Mouse (Mus musculus): Measurements from ENCODE around the gene Mrps33. TPM values are rescaled to one million over a fixed set of nuclear protein-coding genes. Genes with fewer than 3 reads are reported as not detected.

Mrps33 gene
- 191 and 195 TPM in 2 replicates for polyA plus RNA-seq (2014; fragmentation: Nextera tagmentation; extraction: Ambion mirVana)

- H3K27me3 ChIP-seq (replicated peaks; ENCODE audit: control insufficient read depth, insufficient read depth, low read length): no peaks in the 10 kb centered on the region
- H3K4me3 ChIP-seq (ENCODE audit: low read depth, low read length): peak within 1 kb of the TSS; percentile 79
- no peak within 1 kb of the TSS for H3K27ac ChIP-seq (ENCODE audit: low read depth)
- H3K36me3 ChIP-seq (ENCODE audit: control insufficient read depth, insufficient read depth, low read length): no peaks in the 10 kb centered on the region
- H3K9me3 ChIP-seq (ENCODE audit: control insufficient read depth, low read length): no peaks in the 10 kb centered on the region
- H3K4me1 ChIP-seq (replicated peaks; ENCODE audit: control insufficient read depth, insufficient read depth, low read length): peaks cover 4% of the 10 kb centered on the region
- WGBS: under 1% methylated on average over 39 of the region's 40 CpGs
- H3K9ac ChIP-seq (ENCODE audit: low read length): peak within 1 kb of the TSS; percentile 50
- ATAC-seq (replicated peaks; ENCODE audit: low FRiP score, low TSS enrichment, low read depth) (peak; percentile 99), DNase-seq (ENCODE audit: low spot score) (peak; percentile 99)
- peak within 1 kb of the TSS; percentile 68 for H3K4me2 ChIP-seq (ENCODE audit: low read length)
Observed at GRCm38 (mm10) chr6:39810612-39811116, at the start of gene Mrps33. Gene Mrps33 (minus strand): TSS chr6:39810988.

DNA sequence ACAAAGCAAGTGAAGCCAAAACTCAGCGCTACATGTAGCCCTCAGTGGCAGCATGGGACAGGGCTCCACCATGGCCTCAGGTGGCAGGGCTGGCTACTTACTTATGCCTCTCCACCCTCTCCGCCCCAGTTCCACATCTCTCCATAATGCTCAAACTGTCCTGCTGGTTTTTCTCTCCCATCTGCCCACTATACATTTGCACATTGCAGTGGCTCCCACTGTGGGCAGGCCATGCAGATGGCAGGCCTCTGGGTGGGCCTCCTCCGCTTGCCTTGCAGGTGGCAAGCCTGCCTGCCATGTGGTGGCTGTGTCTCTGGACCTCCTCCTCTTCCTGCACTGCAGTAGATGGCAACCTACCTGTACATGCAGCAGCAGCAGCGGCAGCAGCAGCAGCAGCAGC is 38.9 kb upstream of the Mrps33 start:
- Histone ChIP-seq H3K27me3 (replicated peaks; ENCODE audit: control insufficient read depth, insufficient read depth, low read length) (no peaks in the 10 kb centered on the region), H3K36me3 (ENCODE audit: control insufficient read depth, insufficient read depth, low read length) (no peaks in the 10 kb centered on the region), H3K4me1 (replicated peaks; ENCODE audit: control insufficient read depth, insufficient read depth, low read length) (no peaks in the 10 kb centered on the region), H3K9ac (ENCODE audit: low read length) (no peak overlapping the region), H3K4me2 (ENCODE audit: low read length) (no peak overlapping the region), H3K9me3 (ENCODE audit: control insufficient read depth, low read length) (no peaks in the 10 kb centered on the region), H3K27ac (ENCODE audit: low read depth) (no peak overlapping the region), H3K4me3 (ENCODE audit: low read depth, low read length) (no peak overlapping the region)
- 90% methylated on average over 4 of the region's 4 CpGs for WGBS
- DNase-seq (ENCODE audit: low spot score) (no peak), ATAC-seq (replicated peaks; ENCODE audit: low FRiP score, low TSS enrichment, low read depth) (no peak)

GRCm38 (mm10) chr6:39848766-39849165 is 38.0 kb upstream of the Mrps33 start:
- no peak for ATAC-seq (replicated peaks; ENCODE audit: low FRiP score, low TSS enrichment, low read depth)
- Histone ChIP-seq H3K36me3 (ENCODE audit: control insufficient read depth, insufficient read depth, low read length) (no peaks in the 10 kb centered on the region), H3K27ac (ENCODE audit: low read depth) (no peak overlapping the region), H3K4me2 (ENCODE audit: low read length) (no peak overlapping the region), H3K4me3 (ENCODE audit: low read depth, low read length) (no peak overlapping the region), H3K9me3 (ENCODE audit: control insufficient read depth, low read length) (no peaks in the 10 kb centered on the region), H3K4me1 (replicated peaks; ENCODE audit: control insufficient read depth, insufficient read depth, low read length) (no peaks in the 10 kb centered on the region), H3K27me3 (replicated peaks; ENCODE audit: control insufficient read depth, insufficient read depth, low read length) (no peaks in the 10 kb centered on the region), H3K9ac (ENCODE audit: low read length) (no peak overlapping the region)
- 43% methylated on average over 7 of the region's 7 CpGs for WGBS
- DNase-seq (ENCODE audit: low spot score): no peak

- no peak for ATAC-seq (replicated peaks; ENCODE audit: low FRiP score, low TSS enrichment, low read depth)
- Histone ChIP-seq H3K4me2 (ENCODE audit: low read length) (no peak overlapping the region), H3K36me3 (ENCODE audit: control insufficient read depth, insufficient read depth, low read length) (no peaks in the 10 kb centered on the region), H3K9me3 (ENCODE audit: control insufficient read depth, low read length) (no peaks in the 10 kb centered on the region), H3K9ac (ENCODE audit: low read length) (no peak overlapping the region), H3K27me3 (replicated peaks; ENCODE audit: control insufficient read depth, insufficient read depth, low read length) (no peaks in the 10 kb centered on the region), H3K4me1 (replicated peaks; ENCODE audit: control insufficient read depth, insufficient read depth, low read length) (no peaks in the 10 kb centered on the region), H3K27ac (ENCODE audit: low read depth) (no peak overlapping the region), H3K4me3 (ENCODE audit: low read depth, low read length) (no peak overlapping the region)
- no peak for DNase-seq (ENCODE audit: low spot score)
- 79% methylated on average over 2 of the region's 2 CpGs for WGBS
Observed at GRCm38 (mm10) chr6:39847538-39847937, 36.8 kb upstream of the Mrps33 start.

DNA sequence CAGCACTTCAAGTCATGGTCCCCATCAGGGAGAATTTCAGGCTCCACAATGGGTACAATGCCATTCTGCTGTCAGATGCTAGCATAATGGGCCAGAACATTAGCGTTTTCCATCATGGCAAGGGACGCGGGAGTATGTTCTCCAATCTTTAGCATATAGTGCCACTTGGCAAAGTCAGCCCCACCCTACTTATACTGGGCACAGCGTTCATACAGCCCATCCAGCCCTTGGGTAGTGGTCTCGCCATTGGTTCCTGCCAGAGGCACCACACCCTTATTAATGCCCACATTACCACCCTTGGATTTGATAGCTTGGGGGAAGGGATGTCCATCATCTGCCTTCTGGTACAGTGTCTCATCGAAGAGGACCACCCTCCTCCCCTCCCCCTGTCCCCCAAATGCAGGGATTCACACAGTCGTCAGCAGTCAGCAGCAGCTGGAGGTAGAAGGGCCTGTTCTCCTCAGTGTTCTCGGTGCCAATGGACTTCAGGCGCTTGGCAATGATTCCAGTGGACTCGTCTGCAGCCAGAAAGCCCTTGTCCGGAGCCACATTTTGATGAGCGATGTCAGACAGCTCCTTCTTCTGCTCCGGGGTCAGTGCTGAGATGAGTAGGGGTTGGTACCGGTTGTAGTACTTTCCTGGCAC is 33.0 kb upstream of the Mrps33 start:
- 91% methylated on average over 14 of the region's 14 CpGs for WGBS

GRCm38 (mm10) chr6:39828736-39829135 is 17.9 kb upstream of the Mrps33 start:
- Histone ChIP-seq H3K9me3 (ENCODE audit: control insufficient read depth, low read length) (0 out of 2 replicates have a peak, but pooled peaks cover 3% of the 10 kb centered on the region), H3K27ac (ENCODE audit: low read depth) (no peak overlapping the region), H3K27me3 (replicated peaks; ENCODE audit: control insufficient read depth, insufficient read depth, low read length) (no peaks in the 10 kb centered on the region), H3K4me2 (ENCODE audit: low read length) (no peak overlapping the region), H3K36me3 (ENCODE audit: control insufficient read depth, insufficient read depth, low read length) (no peaks in the 10 kb centered on the region), H3K9ac (ENCODE audit: low read length) (no peak overlapping the region), H3K4me1 (replicated peaks; ENCODE audit: control insufficient read depth, insufficient read depth, low read length) (no peaks in the 10 kb centered on the region), H3K4me3 (ENCODE audit: low read depth, low read length) (no peak overlapping the region)
- WGBS: 89% methylated on average over 5 of the region's 5 CpGs
- no peak for DNase-seq (ENCODE audit: low spot score)
- no peak for ATAC-seq (replicated peaks; ENCODE audit: low FRiP score, low TSS enrichment, low read depth)

More for the DNA sequence above, 33.0 kb upstream of the Mrps33 start:
- no peak overlapping the region for H3K4me2 ChIP-seq (ENCODE audit: low read length)
- DNase-seq (ENCODE audit: low spot score) (no peak), ATAC-seq (replicated peaks; ENCODE audit: low FRiP score, low TSS enrichment, low read depth) (no peak)
- no peak overlapping the region for H3K4me3 ChIP-seq (ENCODE audit: low read depth, low read length)
- no peaks in the 10 kb centered on the region for H3K4me1 ChIP-seq (replicated peaks; ENCODE audit: control insufficient read depth, insufficient read depth, low read length)
- no peaks in the 10 kb centered on the region for H3K36me3 ChIP-seq (ENCODE audit: control insufficient read depth, insufficient read depth, low read length)
- H3K9ac ChIP-seq (ENCODE audit: low read length): no peak overlapping the region
- H3K27me3 ChIP-seq (replicated peaks; ENCODE audit: control insufficient read depth, insufficient read depth, low read length): no peaks in the 10 kb centered on the region
- H3K27ac ChIP-seq (ENCODE audit: low read depth): no peak overlapping the region
- no peaks in the 10 kb centered on the region for H3K9me3 ChIP-seq (ENCODE audit: control insufficient read depth, low read length)

GRCm38 (mm10) chr6:39821241-39821640 is 10.5 kb upstream of the Mrps33 start:
- DNase-seq (ENCODE audit: low spot score): no peak
- Histone ChIP-seq H3K9me3 (ENCODE audit: control insufficient read depth, low read length) (no peaks in the 10 kb centered on the region), H3K36me3 (ENCODE audit: control insufficient read depth, insufficient read depth, low read length) (no peaks in the 10 kb centered on the region), H3K4me1 (replicated peaks; ENCODE audit: control insufficient read depth, insufficient read depth, low read length) (no peaks in the 10 kb centered on the region), H3K4me3 (ENCODE audit: low read depth, low read length) (no peak overlapping the region), H3K27me3 (replicated peaks; ENCODE audit: control insufficient read depth, insufficient read depth, low read length) (no peaks in the 10 kb centered on the region), H3K9ac (ENCODE audit: low read length) (no peak overlapping the region), H3K27ac (ENCODE audit: low read depth) (no peak overlapping the region), H3K4me2 (ENCODE audit: low read length) (no peak overlapping the region)
- ATAC-seq (replicated peaks; ENCODE audit: low FRiP score, low TSS enrichment, low read depth): no peak
- WGBS: 79% methylated on average over 3 of the region's 3 CpGs

- H3K27ac ChIP-seq (ENCODE audit: low read depth): no peak overlapping the region
- no peaks in the 10 kb centered on the region for H3K9me3 ChIP-seq (ENCODE audit: control insufficient read depth, low read length)
- no peaks in the 10 kb centered on the region for H3K36me3 ChIP-seq (ENCODE audit: control insufficient read depth, insufficient read depth, low read length)
- DNase-seq (ENCODE audit: low spot score): no peak
- no peak for ATAC-seq (replicated peaks; ENCODE audit: low FRiP score, low TSS enrichment, low read depth)
- no peaks in the 10 kb centered on the region for H3K4me1 ChIP-seq (replicated peaks; ENCODE audit: control insufficient read depth, insufficient read depth, low read length)
- no peaks in the 10 kb centered on the region for H3K27me3 ChIP-seq (replicated peaks; ENCODE audit: control insufficient read depth, insufficient read depth, low read length)
- H3K4me3 ChIP-seq (ENCODE audit: low read depth, low read length): no peak overlapping the region
- 47% methylated on average over 4 of the region's 4 CpGs for WGBS
- no peak overlapping the region for H3K9ac ChIP-seq (ENCODE audit: low read length)
- no peak overlapping the region for H3K4me2 ChIP-seq (ENCODE audit: low read length)
Observed at GRCm38 (mm10) chr6:39818922-39819321, 8.1 kb upstream of the Mrps33 start.

DNA sequence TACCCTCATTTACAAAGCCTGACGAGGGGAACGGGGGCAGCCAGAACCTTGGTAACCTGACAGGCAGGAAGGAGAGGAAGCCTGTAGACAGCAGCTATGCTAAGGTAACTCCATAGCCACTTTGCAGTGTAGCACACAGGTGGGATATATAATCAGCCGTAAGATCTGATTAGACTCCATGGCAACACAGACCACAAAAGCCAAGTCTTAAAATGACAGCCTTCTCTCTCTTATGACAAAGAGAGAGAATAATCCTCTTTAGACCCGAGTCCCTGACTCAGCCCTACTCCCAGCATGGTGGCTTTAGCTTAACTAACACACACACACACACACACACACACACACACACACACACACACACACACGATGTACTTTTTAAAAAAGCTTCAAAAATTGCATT is 2.3 kb downstream of the Mrps33 start:
- H3K27ac ChIP-seq (ENCODE audit: low read depth): no peak overlapping the region
- H3K36me3 ChIP-seq (ENCODE audit: control insufficient read depth, insufficient read depth, low read length): peaks cover 6% of the 10 kb centered on the region; the same call in 1 of the 2 replicates
- ATAC-seq (replicated peaks; ENCODE audit: low FRiP score, low TSS enrichment, low read depth): no peak
- H3K4me1 ChIP-seq (replicated peaks; ENCODE audit: control insufficient read depth, insufficient read depth, low read length): peaks cover 4% of the 10 kb centered on the region
- DNase-seq (ENCODE audit: low spot score): no peak
- H3K27me3 ChIP-seq (replicated peaks; ENCODE audit: control insufficient read depth, insufficient read depth, low read length): no peaks in the 10 kb centered on the region
- WGBS: 60% methylated on average over 5 of the region's 5 CpGs
- no peak overlapping the region for H3K4me2 ChIP-seq (ENCODE audit: low read length)
- no peak overlapping the region for H3K4me3 ChIP-seq (ENCODE audit: low read depth, low read length)
- no peak overlapping the region for H3K9ac ChIP-seq (ENCODE audit: low read length)
- no peaks in the 10 kb centered on the region for H3K9me3 ChIP-seq (ENCODE audit: control insufficient read depth, low read length)

All from intestine, embryonic 14.5 days (tissue).